Mouse (Mus musculus) hindbrain, embryonic 16.5 days (tissue): ENCODE results near the gene Tmem126b. TPM values are rescaled to one million over a fixed set of nuclear protein-coding genes. Genes with fewer than 3 reads are reported as not detected.

ENCODE experiments used
- ATAC-seq: fragments of 200-750 bp; cut with Nextera tagmentation; 2 replicates; pipeline ENCODE4 v1.8.0; 2017; ENCODE audit warnings: moderate TSS enrichment, moderate library complexity
- H3K27ac ChIP-seq: fragments of 300-500 bp; sonication (generic); 2 replicates; pipeline ENCODE4 v1.5.1; 2014; ENCODE audit warnings: low read depth, mild to moderate bottlenecking, control low read depth, low read length, moderate library complexity
- H3K27me3 ChIP-seq: fragments of 300-500 bp; sonication (generic); replicated peaks from 2 replicates; pipeline ENCODE4 v1.6.1; 2014; ENCODE audit warnings: low read length; ENCODE audit not compliant: control insufficient read depth, insufficient read depth
- H3K36me3 ChIP-seq: fragments of 300-500 bp; sonication (generic); 2 replicates; pipeline ENCODE4 v1.6.1; 2014; ENCODE audit warnings: mild to moderate bottlenecking, low read length, moderate library complexity, mixed read lengths; ENCODE audit not compliant: control insufficient read depth, insufficient read depth
- H3K4me1 ChIP-seq: fragments of 300-500 bp; sonication (generic); 2 replicates; pipeline ENCODE4 v1.6.1; 2014; ENCODE audit warnings: low read depth, low read length; ENCODE audit not compliant: control insufficient read depth, insufficient read depth
- H3K4me2 ChIP-seq: fragments of 300-500 bp; sonication (generic); 2 replicates; pipeline ENCODE4 v1.6.1; 2014; ENCODE audit warnings: mild to moderate bottlenecking, low read length, control low read depth, moderate library complexity
- H3K4me3 ChIP-seq: fragments of 300-500 bp; sonication (generic); 2 replicates; pipeline ENCODE4 v1.5.1; 2014; ENCODE audit warnings: mild to moderate bottlenecking, low read length, control low read depth, moderate library complexity
- H3K9ac ChIP-seq: fragments of 300-500 bp; sonication (generic); 2 replicates; pipeline ENCODE4 v1.6.1; 2014; ENCODE audit warnings: low read depth, mild to moderate bottlenecking, control low read depth, low read length, moderate library complexity
- H3K9me3 ChIP-seq: fragments of 300-500 bp; sonication (generic); 2 replicates; pipeline ENCODE4 v1.6.1; 2014; ENCODE audit warnings: mild to moderate bottlenecking, low read length, moderate library complexity; ENCODE audit not compliant: control insufficient read depth
- WGBS: fragments of 180-500 bp; shearing (Covaris S2); extraction: QIAGEN DNeasy Blood & Tissue Kit; methylation state at CpG from one replicate; pipeline ENCODE4 v1.1.7; 2014; 5-methylcytosine and 5-hydroxymethylcytosine counted together
- polyA plus RNA-seq: library from polyadenylated mRNA; unstranded; fragments of >200 nt; fragmentation: Nextera tagmentation; extraction: Ambion mirVana; gene quantifications from 2 replicates; pipeline ENCODE4 v1.2.1, GENCODE M21; 2015

Gene Tmem126b
- polyA plus RNA-seq, 1 experiment from 2014 or later, result 48.0 TPM

DNA sequence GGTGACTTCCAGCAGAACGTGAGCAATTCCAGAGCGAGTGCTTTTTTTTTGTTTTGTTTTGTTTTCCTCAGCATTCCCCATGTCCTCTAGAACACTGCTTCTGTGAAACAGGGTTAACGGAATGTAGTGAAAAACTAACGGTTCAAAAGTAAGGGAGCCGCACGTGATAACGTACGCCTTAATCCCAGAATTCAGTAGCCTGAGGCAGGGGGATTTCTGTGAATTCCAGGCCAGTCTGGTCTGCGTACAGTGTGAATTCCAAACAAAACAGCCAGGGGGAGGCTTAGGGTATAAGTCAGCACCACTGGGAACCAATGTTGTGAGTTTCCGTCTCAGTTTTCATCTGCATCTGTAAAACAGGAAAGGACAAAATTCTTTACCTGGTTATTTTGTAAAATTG lies 18.3 kb downstream of the Tmem126b start:
- peak; percentile 64 for ATAC-seq
- WGBS, result 8% methylated on average over 10 of the region's 10 CpGs
- H3K27ac ChIP-seq, result peak overlapping the region; percentile 96
- no peaks in the 10 kb centered on the region; the same call in 1 of the 2 replicates for H3K36me3 ChIP-seq
- no peaks in the 10 kb centered on the region for H3K27me3 ChIP-seq
- peak overlapping the region; percentile 77 for H3K4me3 ChIP-seq
- peak overlapping the region; percentile 72 for H3K4me2 ChIP-seq
- no peaks in the 10 kb centered on the region for H3K9me3 ChIP-seq
- peaks cover 10% of the 10 kb centered on the region for H3K4me1 ChIP-seq
- H3K9ac ChIP-seq, result peak overlapping the region; percentile 90

DNA sequence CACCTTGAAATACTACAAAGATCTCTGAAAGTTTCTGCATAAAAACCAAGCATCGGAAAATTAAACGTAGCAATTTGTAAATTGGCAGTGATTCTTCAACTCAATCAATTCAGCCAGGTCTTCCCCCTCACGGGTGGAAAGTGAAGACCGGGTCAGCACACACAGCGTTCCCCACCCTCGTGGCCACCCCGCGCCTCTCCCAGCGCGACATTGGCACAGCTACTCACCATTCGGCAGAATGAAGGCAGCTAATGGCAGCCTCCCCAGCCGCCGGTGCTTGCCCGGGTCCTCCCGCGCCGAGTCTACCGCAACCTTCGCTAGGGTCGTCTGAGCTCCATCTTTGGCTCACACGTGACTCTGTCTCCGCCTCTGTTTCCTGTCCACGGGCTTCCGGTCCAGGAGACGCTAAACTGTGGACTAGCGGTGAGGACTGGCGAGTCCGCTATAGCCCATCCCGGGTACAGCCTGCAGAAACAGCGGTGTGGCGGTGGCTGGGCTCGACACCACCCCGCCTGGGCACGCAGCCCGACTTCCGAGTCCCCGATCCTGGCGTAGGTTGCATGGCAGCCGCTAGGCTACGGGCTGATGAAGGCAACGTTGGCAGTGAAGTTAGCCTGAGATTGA lies 18.8 kb downstream of the Tmem126b start, which contains the start of gene Tmem126a:
TSS of gene Tmem126a (minus strand) at position 385 of the 624 bp plus-strand sequence.
- Histone ChIP-seq H3K36me3 (no peaks in the 10 kb centered on the region; the same call in 1 of the 2 replicates), H3K9me3 (no peaks in the 10 kb centered on the region), H3K27me3 (no peaks in the 10 kb centered on the region), H3K27ac (peak within 1 kb of the TSS; percentile 96), H3K4me1 (peaks cover 10% of the 10 kb centered on the region), H3K4me2 (peak within 1 kb of the TSS; percentile 72), H3K4me3 (peak within 1 kb of the TSS; percentile 77), H3K9ac (peak within 1 kb of the TSS; percentile 90)
- under 1% methylated on average over 41 of the region's 41 CpGs for WGBS
- peak; percentile 99 for ATAC-seq

DNA sequence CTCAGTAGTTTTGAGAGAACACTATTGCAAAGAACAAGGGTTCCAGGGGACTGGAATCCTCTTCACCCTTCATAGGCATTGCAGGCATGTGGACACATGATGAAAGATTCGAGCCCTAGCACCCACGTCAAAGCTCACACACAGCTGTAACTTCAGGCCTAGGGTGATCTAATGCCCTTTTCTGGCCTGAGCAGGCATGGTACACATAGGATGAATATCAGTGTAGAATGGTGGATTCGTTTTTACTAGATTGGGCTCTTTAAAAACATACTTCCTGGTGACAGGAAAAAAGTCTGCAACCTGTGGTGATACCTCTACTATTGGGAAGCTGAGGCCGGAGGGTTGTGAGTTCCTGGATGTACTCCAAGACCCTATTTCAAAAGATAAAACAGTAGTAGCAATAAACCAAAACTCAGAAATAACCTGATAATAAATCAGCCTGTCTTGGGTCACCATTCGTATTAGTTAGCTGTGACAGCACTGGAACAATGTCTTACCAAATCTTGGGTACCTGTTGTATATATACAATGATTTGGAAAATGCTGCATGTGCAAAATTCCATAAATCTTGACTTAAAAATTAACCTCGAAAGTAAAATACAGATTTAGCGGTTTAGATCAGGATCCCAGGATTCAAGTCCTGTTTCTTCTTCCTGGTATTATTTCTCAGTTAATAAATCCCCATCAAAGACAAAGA lies 19.5 kb downstream of the Tmem126b start:
- Histone ChIP-seq H3K27me3 (no peaks in the 10 kb centered on the region), H3K4me2 (peak overlapping the region; percentile 72), H3K36me3 (no peaks in the 10 kb centered on the region; the same call in 1 of the 2 replicates), H3K4me3 (peak overlapping the region; percentile 77), H3K27ac (peak overlapping the region; percentile 96; the same call in 1 of the 2 replicates), H3K4me1 (peaks cover 10% of the 10 kb centered on the region), H3K9ac (peak overlapping the region; percentile 90), H3K9me3 (no peaks in the 10 kb centered on the region)
- WGBS, result 33% methylated on average over 7 of the region's 7 CpGs
- no peak for ATAC-seq

DNA sequence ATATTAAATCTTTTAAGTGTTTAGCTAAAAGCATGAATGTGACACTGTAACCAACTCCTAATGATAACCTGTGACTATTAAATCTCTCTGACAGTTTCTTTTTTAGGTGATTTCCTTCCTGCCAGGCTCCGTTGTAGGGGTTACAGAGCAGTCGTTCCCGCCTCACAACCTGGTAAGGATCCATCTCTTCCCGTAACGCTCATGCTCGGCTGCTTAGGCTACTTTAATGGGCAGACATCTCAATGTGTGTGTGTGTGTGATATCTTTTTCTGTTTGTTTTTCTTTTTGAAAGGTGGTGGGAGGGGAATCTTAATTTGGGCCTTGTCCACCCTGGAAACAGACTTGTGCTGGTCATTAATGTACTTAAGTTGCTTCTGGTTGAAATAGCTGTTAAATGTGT lies 31.6 kb downstream of the Tmem126b start:
- Histone ChIP-seq H3K27ac (no peak overlapping the region), H3K9ac (peak overlapping the region; percentile 99), H3K4me3 (peak overlapping the region; percentile 98), H3K9me3 (no peaks in the 10 kb centered on the region), H3K27me3 (no peaks in the 10 kb centered on the region), H3K36me3 (peaks cover 2% of the 10 kb centered on the region; the same call in 1 of the 2 replicates), H3K4me2 (peak overlapping the region; percentile 98), H3K4me1 (peaks cover 5% of the 10 kb centered on the region)
- no peak for ATAC-seq
- 0% methylated on average over 6 of the region's 6 CpGs for WGBS

DNA sequence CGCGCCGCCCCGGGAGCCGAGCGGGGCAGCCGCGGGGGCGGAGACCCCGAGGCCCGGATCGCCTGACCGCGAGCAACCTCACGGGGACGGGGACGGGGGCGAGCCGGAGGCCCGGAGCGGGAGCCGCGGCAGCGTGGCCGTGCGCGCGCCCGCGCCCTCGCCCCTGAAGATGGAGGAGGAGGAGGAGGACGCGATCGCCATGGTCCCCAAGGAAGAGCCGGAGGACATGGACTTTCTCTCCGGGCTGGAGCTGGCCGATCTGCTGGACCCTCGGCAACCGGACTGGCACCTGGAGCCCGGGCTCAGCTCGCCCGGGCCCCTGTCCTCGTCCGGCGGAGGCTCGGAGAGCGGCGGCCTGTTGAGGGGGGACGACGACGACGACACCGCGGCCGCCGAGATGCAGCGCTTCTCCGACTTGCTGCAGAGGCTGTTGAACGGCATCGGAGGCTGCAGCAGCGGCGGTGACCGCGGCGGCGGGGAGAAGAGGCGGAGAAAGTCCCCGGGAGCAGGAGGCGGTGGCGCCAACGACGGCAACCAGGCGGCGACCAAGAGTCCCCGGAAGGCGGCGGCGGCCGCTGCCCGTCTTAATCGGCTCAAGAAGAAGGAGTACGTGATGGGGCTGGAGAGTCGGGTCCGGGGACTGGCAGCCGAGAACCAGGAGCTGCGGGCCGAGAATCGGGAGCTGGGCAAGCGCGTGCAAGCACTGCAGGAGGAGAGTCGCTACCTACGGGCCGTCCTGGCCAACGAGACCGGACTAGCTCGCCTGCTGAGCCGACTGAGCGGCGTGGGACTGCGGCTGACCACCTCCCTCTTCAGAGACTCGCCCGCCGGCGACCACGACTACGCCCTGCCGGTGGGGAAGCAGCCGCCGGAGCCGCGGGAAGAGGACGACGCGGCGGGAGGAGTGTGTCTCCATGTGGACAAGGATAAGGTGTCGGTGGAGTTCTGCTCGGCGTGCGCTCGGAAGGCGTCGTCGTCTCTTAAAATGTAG lies 32.4 kb downstream of the Tmem126b start:
- peak overlapping the region; percentile 99 for H3K27ac ChIP-seq
- no peaks in the 10 kb centered on the region for H3K9me3 ChIP-seq
- peak; percentile 68 for ATAC-seq
- H3K4me3 ChIP-seq, result peak overlapping the region; percentile 98
- no peaks in the 10 kb centered on the region for H3K27me3 ChIP-seq
- under 1% methylated on average over 101 of the region's 123 CpGs for WGBS
- H3K4me2 ChIP-seq, result peak overlapping the region; percentile 98
- H3K36me3 ChIP-seq, result no peaks in the 10 kb centered on the region
- peaks cover 5% of the 10 kb centered on the region for H3K4me1 ChIP-seq
- H3K9ac ChIP-seq, result peak overlapping the region; percentile 99

DNA sequence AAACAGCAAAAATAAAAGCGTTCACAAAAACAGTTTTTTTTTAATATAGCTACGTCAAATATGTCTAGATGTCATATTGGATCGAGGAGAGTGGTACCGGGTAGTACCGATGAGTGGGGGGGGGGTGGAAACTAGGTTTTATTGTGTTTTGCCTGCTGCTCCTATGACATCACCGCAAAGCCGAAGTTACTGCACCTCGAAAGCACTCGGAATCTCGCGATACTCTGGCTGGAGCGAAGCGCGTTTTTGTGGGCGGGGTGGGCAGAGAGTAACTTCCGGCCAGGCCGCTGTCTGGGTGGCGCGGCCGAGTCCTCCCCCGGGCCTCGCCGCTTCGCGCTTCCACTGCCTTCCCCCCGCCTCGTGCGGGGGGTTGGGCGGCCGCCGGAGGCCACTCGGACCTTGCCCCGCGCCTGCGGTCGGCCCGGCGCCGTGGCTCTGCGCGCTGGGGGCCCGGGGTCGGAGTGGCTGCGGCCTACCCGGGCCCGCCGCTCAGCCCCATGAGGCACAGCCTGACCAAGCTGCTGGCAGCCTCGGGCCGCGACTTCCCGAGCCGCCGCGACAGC lies 33.2 kb downstream of the Tmem126b start, which contains the start of gene Crebzf:
TSS of gene Crebzf (plus strand) at position 212 of the 563 bp plus-strand sequence.
- H3K4me2 ChIP-seq, result peak within 1 kb of the TSS; percentile 98
- H3K27ac ChIP-seq, result peak within 1 kb of the TSS; percentile 99
- no peaks in the 10 kb centered on the region for H3K36me3 ChIP-seq
- no peaks in the 10 kb centered on the region for H3K9me3 ChIP-seq
- H3K27me3 ChIP-seq, result no peaks in the 10 kb centered on the region
- under 1% methylated on average over 50 of the region's 54 CpGs for WGBS
- peak within 1 kb of the TSS; percentile 99 for H3K9ac ChIP-seq
- H3K4me3 ChIP-seq, result peak within 1 kb of the TSS; percentile 98
- peaks cover 5% of the 10 kb centered on the region for H3K4me1 ChIP-seq
- peak; percentile 98 for ATAC-seq

DNA sequence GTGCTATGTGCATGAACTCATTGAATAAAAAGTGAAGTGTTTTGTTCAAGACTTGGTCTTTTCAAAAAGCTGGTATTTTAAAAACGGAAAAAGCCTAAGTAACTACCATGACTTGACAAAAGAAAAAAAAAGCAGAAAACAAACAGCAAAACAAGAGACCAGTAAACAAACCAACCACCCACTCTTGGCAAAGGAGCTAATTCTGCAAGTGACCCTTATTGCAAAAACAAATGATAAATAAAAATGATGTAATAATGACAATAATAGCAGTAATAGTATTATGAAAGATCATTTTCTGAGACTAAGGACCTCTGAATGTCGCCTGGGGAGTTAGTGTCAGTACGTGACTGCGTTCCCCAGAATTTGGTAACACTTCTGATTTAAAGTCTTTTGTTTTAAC lies 33.7 kb downstream of the Tmem126b start:
- Histone ChIP-seq H3K27me3 (no peaks in the 10 kb centered on the region), H3K36me3 (no peaks in the 10 kb centered on the region), H3K4me1 (peaks cover 5% of the 10 kb centered on the region), H3K27ac (peak overlapping the region; percentile 99), H3K4me3 (peak overlapping the region; percentile 98), H3K4me2 (peak overlapping the region; percentile 66), H3K9ac (peak overlapping the region; percentile 60), H3K9me3 (no peaks in the 10 kb centered on the region)
- WGBS, result 3% methylated on average over 4 of the region's 4 CpGs
- peak; percentile 9; the same call in 1 of the 2 replicates for ATAC-seq

DNA sequence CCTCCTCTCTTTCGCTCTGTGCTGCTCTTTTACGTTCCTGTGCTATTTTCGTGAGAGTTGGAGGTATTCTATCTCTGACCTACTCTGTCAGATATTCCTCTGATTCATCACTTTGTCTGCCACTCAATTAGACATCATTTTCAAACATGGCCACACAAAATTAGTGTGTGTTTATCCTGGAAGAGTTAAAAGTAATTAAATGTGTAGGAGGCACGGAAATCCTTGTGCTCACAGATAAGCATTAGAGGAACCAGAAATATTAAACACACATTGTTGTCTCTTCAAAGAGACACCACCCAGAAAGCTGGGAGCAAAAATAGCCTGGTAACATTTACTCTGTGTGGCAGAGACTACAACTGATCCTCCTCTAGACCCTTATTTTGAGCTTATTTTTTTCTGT lies 35.8 kb downstream of the Tmem126b start:
- no peak overlapping the region for H3K9ac ChIP-seq
- H3K9me3 ChIP-seq, result no peaks in the 10 kb centered on the region
- 95% methylated on average over 4 of the region's 4 CpGs for WGBS
- no peak for ATAC-seq
- H3K36me3 ChIP-seq, result no peaks in the 10 kb centered on the region
- no peaks in the 10 kb centered on the region; the same call in 1 of the 2 replicates for H3K4me1 ChIP-seq
- no peak overlapping the region for H3K4me3 ChIP-seq
- no peak overlapping the region for H3K27ac ChIP-seq
- H3K27me3 ChIP-seq, result no peaks in the 10 kb centered on the region
- H3K4me2 ChIP-seq, result no peak overlapping the region
